Mouse (Mus musculus) kidney, adult 2 months (tissue): ENCODE measurements around the gene Bcl11b.

Experiments used
- CTCF ChIP-seq: fragments of 200-500 bp; conservative IDR thresholded peaks from 2 replicates; pipeline ENCODE4 v1.5.1; 2011; ENCODE audit warnings: low read depth, mild to moderate bottlenecking, control low read depth, low read length, moderate library complexity, mixed read lengths; ENCODE audit not compliant: insufficient read depth, insufficient read length
- POLR2A ChIP-seq: fragments of 200-500 bp; IDR thresholded peaks from one replicate; pipeline ENCODE4 v1.6.1; 2011; ENCODE audit warnings: low read depth, low read length, control low read depth

DNA sequence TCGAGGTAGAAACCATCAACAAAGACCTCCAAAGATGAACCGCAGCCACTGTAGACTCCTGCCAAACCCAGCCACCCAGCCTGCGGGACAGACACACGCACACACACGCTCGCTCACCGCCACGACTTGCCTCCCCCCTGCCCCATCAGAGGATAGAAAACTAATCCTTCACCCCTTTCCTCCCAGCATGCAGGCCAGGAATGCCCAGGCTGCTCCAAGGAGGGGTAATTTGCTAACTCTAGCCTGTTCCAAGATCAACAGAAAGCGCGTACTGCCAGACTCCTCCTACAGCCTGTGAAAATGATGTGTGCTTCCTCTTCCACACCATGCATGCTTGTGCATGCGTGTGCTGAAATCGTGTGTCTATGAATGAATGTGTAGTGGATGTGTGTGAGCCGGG is 122.7 kb downstream of the Bcl11b start:
- no peak for TF ChIP-seq CTCF
- TF ChIP-seq POLR2A, result no peak
